Mouse (Mus musculus) ES-Bruce4 (cell line): ENCODE results near the gene Sik3.

ENCODE experiments used
- CTCF ChIP-seq: IDR thresholded peaks from one replicate; pipeline ENCODE4 v1.8.1; 2011; ENCODE audit warnings: low read depth, low read length
- EP300 ChIP-seq: IDR thresholded peaks from 2 replicates; pipeline ENCODE4 v1.6.1; 2011; ENCODE audit warnings: low read depth, low read length; ENCODE audit not compliant: insufficient read depth
- POLR2A ChIP-seq: IDR thresholded peaks from one replicate; pipeline ENCODE4 v1.8.1; 2011; ENCODE audit warnings: low read length; ENCODE audit not compliant: insufficient read depth

GRCm38 (mm10) chr9:46110648-46111047 lies 98.0 kb downstream of the Sik3 start:
- TF ChIP-seq CTCF (no peak), POLR2A (no peak), EP300 (no peak)
